Mouse (Mus musculus): ENCODE data around the gene Nt5c.
"Not testable (repeated sequence)": the region's sequence is repeated elsewhere in the genome, so short reads cannot be mapped to it uniquely, and the experiment has no call there.

Nt5c gene

DNA sequence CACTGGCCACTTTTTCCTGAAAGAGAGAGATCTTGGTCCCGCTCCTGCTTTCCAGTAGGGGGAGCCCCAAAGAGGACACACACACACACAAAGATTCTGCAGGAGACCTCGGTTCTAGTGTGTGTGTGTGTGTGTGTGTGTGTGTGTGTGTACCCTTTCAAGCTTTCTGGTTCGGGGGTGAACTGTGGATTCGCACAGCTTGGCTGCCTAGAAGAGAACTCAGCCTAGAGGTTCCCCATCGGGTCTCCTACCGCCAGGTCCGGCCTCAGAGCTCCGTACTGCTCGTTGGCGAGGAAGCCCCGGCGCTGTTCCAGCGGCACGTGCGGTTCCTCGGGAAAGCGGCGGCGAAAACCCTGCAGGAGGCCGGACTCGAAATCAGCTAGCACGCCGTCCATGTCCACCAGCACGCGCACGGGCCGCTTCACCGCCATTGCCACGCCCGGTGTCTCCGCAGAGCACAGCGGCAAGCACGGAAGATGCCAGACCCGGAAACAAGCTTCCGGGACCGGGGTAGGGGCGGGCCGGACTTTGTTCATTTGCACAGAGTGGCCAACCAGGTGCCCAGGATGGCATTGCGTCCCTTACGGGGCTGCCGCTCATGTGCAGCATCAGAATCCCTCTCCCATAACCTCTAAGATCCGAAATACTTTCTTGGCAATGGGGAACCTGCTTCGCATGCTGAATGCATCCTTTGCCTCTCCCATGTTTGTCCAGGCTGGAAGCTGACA is at the start of gene Nt5c:
Nt5c (minus strand) TSS at position 507 of the 728 bp plus-strand sequence.
- in situ Hi-C loops (cut with MboI; ENCODE audit: low pct_unique_long_range_greater_than_20kb in 1 of 2, low sequenced_read_pairs in 2 of 2, unreplicated experiment in 1 of 2) = no loop called here

DNA sequence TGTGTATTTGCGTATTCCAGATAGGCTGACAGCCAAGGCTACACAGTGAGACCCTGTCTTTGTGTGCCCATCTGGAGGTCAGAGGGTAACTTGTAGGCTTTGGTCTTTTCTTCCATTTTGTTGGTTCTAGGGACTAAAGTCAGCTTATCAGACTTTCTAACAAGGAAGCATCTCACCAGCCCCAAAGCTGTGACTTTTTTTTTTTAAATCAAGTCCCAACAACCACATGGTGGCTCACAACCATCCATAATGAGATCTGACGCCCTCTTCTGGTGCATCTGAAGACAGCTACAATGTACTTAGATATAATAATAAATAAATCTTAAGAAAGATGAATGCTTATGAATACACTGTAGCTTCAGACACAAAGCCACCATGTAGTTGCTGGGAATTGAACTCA is 46.4 kb upstream of the Nt5c start:
- in situ Hi-C loops (cut with MboI; ENCODE audit: low pct_unique_long_range_greater_than_20kb in 1 of 2, low sequenced_read_pairs in 2 of 2, unreplicated experiment in 1 of 2) = no loop called here

DNA sequence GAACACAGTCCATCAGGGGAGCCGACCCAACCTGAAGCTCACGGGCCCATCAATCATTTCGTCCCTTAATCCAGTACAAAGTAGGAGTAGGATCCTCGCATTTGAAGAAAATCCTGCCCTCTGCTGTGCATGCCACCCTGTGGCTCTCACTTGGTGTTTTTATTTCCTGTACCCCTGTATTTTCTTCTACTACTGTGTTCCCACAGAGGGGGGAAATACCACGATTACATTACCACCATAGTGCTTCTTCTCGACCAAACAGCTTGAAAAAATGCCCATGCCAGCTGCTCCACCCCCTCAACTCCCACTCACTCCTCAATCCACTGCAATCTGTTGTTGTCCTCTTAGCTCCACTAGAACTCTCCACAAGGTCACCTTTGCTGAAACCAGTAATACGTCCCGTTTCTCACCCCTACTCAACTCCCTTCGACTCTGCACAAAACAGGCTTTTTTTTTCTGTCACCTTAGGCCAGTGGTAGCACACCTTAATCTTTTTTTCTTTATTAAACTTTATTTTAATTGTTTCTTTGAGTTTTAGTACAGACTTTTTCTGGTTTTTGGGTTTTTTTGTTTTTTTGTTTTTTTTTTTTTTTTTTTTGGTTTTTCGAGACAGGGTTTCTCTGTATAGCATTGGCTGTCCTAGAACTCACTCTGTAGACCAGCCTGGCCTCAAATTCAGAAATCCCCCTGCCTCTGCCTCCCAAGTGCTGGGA is 45.4 kb upstream of the Nt5c start:
- in situ Hi-C loops (cut with MboI; ENCODE audit: low pct_unique_long_range_greater_than_20kb in 1 of 2, low sequenced_read_pairs in 2 of 2, unreplicated experiment in 1 of 2) = no loop called here

DNA sequence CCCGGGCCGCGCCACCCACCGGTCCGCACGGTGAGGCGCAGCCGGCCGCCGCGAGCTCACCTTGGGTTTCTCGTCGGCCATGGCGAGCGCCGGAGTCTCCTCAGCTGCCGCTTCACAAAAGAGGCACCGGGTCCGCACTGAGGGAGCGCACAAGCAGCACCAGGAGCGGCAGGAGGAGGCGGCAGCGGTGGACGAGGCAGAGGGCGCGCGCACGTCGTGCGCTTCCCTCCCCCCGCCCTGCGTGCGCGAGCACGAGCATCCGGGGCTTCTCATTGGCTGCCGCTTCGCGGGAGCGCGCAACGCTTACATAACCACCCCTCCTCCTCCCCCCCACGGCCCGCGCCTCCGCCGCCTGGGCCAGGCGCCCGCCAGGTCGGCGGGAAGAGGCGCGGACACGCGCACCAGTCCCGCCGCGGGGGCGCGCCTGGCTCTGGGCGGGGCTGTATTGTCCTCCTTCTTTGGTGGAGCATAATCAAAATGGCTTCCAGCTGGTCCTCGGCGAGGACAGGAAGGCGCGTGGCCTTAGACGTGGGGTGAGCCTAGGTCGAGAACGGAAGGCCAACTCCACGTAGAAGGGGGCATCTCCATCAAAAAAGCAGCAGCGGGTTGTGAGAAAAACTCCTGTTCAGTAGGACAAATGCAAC is 44.5 kb upstream of the Nt5c start, which contains the start of gene Sumo2:
Sumo2 (minus strand) TSS at position 239 of the 644 bp plus-strand sequence.
- in situ Hi-C loops (cut with MboI; ENCODE audit: low pct_unique_long_range_greater_than_20kb in 1 of 2, low sequenced_read_pairs in 2 of 2, unreplicated experiment in 1 of 2) = no loop called here

DNA sequence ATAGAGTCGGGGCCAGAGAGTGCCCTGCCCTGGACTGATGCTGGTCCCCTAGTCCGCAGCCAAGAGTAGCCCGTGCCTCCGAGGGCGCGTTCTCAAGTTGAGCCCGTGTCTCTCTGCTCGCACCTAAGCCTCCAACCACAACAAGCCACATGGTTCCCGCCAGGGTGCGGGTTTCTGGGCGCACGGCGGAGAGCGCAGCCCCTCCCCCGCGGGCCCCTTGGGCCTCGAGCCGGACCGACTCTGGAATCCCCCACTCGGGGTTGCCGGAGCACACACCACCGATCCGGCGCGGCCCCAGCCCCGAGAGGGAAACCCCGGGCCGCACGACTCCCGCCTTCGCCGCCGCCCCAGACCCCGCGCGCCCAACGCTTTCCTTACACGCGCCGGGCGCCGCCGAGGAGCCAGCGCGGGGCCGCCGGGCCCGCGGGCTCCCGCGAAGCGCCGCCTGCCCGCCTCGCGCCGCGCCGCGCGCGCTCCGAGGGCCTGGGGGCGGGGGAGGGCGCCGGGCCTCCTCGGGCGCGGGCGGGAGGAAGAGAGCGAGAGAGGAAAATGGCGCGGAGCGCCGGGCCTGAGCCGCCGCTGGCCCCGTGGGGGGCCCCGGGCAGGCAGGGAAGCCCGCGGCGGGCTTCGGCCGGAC is 43.9 kb upstream of the Nt5c start:
- in situ Hi-C loops (cut with MboI; ENCODE audit: low pct_unique_long_range_greater_than_20kb in 1 of 2, low sequenced_read_pairs in 2 of 2, unreplicated experiment in 1 of 2) = no loop called here

DNA sequence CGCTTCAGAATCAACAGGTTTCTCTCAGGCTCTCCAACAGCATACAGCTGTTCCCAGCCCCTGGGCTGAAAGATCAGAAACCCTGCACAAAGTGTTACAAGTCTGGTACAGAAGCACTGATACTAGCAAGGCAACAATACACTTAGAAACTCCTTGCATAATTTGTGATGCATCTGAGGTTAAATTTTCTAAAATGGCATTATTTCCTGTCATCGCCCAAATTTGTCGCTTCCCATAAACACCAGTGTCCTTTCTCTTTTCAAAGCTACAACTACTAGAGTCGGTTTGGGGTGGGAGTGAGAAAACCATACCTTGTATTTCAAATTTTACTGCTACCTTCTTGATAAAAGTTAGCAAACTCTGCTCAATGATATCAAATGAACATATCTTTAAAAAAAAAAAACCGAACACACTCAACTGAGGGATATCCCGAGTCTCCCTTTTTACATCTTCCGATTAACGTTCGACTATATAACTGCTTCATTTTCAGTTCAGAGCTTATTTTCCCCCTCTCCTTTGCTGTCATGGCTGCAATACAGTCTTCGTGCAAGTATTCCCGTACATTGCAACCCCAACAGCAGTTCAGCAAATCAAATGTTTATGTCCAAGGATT is 43.2 kb upstream of the Nt5c start:
- in situ Hi-C loops (cut with MboI; ENCODE audit: low pct_unique_long_range_greater_than_20kb in 1 of 2, low sequenced_read_pairs in 2 of 2, unreplicated experiment in 1 of 2) = no loop called here

DNA sequence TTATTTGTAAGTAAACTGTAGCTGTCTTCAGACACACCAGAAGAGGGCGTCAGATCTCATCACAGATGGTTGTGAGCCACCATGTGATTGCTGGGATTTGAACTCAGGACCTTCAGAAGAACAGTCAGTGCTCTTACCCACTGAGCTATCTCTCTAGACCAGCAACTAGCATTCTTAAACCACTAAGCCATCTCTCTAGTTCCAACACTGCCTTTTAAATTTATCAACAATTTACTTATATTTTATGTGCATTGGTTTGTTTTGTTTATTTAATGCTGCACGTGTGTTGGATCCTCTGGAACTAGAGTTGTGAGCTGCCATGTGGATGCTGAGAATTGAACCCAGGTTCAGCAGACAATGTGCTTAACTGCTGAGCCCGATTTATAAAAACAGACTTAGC is 34.8 kb upstream of the Nt5c start:
- in situ Hi-C loops (cut with MboI; ENCODE audit: low pct_unique_long_range_greater_than_20kb in 1 of 2, low sequenced_read_pairs in 2 of 2, unreplicated experiment in 1 of 2) = not testable (repeated sequence)

DNA sequence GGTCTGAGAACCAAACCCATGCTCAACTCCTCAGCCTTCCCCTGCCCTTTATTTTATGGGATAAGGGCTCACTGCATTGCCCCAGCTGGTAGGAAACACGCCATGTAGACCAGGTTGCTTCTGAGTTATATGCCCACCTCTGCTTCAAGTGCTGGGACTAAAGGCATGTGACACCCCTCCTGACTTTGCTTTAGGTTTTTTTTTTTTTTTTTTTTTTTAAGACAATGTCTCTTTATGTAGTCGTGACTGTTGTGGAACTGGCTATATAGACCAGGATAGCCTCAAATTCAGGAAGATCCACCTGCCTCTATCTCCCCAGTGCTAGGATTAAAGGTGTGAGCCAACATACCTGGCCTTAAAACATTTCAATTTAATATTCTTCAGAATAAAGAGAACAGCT is 31.0 kb upstream of the Nt5c start:
- in situ Hi-C loops (cut with MboI; ENCODE audit: low pct_unique_long_range_greater_than_20kb in 1 of 2, low sequenced_read_pairs in 2 of 2, unreplicated experiment in 1 of 2) = no loop called here

DNA sequence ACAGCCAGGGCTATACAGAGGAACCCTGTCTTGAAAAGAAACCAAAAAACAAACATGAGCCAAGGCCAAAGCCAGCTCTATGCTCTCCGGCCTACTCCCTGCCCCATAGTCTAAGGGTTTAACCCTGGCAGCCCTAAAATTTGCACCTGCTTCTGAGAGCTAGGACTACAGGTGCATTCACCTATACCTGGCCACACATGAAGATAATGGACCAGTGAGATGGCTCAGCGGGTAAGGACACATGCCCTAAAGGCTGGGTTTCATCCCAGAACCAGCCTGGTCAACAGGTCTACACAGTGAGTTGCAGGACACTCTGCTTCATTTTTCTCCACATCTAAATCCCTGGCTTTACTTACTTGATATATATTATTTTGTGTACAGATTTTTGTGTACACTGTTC is 30.6 kb upstream of the Nt5c start:
- in situ Hi-C loops (cut with MboI; ENCODE audit: low pct_unique_long_range_greater_than_20kb in 1 of 2, low sequenced_read_pairs in 2 of 2, unreplicated experiment in 1 of 2) = no loop called here

DNA sequence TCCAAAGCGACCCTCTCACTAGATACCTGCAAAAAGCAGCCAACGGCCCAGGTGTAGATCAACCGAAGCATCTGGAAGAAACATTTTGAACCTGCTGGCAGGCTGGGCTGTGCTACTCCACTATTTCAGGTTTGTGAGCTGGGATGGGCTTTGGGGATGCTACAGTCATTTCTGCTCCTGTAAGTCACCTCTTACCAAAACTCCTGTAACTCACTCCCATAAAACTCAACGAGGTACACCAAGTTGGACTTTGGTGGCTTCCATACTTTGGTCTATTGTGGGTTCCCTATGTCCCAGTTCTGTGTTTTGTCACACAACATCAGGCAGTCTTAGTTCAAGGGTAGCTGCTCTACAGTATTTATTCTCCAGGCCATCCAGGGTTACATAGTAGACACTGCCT is 29.4 kb upstream of the Nt5c start:
- in situ Hi-C loops (cut with MboI; ENCODE audit: low pct_unique_long_range_greater_than_20kb in 1 of 2, low sequenced_read_pairs in 2 of 2, unreplicated experiment in 1 of 2) = no loop called here

DNA sequence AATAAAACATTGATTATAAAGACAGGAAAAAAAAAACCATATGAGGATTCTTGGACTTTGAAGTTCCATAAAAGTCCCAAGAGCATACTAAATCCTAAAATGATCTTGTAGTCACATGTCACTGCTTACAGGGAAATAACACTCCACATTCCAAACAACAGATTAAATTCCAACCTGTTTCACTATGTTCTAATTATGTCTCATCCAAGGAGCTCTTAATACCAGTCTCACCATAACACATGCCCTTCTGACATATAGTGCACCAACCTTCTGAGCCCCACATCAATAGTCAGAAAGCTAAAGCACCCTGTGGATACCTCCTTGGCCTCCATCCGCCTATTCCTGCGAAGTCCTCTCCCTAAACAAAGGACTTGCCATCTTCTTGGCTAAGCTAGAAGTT is 28.6 kb upstream of the Nt5c start:
- in situ Hi-C loops (cut with MboI; ENCODE audit: low pct_unique_long_range_greater_than_20kb in 1 of 2, low sequenced_read_pairs in 2 of 2, unreplicated experiment in 1 of 2) = no loop called here

DNA sequence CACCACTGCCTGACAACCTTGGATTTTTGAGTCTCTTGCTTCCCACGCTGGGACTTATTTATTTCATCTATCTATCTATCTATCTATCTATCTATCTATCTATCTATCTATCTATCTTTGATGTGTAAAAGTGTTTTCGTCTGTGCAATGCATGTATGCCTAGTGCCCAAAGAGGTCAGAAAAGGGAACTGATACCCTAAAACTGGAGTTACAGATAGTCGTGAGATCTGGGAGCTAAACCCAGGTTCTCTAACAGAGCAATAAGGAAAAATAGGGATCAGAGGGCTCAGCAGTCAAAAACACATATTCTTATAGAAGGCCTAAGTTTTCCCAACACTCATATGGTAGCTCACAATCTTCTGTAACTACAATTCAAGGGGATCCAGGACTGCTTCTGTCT is 27.9 kb upstream of the Nt5c start:
- in situ Hi-C loops (cut with MboI; ENCODE audit: low pct_unique_long_range_greater_than_20kb in 1 of 2, low sequenced_read_pairs in 2 of 2, unreplicated experiment in 1 of 2) = no loop called here

DNA sequence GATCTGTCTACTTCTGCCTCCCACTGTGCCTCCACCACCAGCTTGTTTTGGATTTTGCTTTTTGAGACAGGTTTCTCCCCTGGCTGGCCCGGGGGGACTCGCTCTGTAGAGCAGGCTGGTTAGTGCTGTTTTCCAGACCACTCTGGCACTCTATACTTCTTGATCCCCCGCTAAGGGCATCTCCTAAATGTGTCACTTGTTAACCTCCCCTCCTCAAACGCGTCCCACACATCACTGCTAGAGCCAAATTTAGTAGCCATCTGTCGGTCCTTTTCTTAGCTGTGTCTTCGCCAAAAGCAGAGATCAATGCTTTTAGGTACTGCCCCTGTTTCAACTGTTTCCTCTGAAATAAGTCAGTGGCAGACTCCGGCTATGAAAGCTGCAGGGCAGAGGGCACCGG is 27.0 kb upstream of the Nt5c start:
- in situ Hi-C loops (cut with MboI; ENCODE audit: low pct_unique_long_range_greater_than_20kb in 1 of 2, low sequenced_read_pairs in 2 of 2, unreplicated experiment in 1 of 2) = no loop called here

DNA sequence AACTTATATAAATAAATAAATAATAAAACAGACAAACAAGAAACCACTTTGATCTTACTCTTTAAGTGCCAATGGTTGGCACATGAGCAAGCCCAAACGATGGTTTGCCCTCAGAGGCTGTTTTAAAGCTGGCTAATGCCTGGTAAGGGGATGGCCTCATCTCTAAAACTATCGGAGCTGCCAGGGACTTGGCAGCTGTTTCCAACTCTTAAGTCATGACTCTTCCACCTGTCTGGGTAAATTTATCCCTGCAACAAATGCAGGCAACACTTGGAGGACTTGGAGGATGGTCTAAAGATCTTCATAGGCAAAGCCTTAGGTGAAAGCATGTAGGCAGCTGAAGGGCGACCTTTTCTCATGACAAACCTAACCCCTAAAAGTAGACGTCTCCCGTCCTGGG is 25.3 kb upstream of the Nt5c start:
- in situ Hi-C loops (cut with MboI; ENCODE audit: low pct_unique_long_range_greater_than_20kb in 1 of 2, low sequenced_read_pairs in 2 of 2, unreplicated experiment in 1 of 2) = no loop called here

DNA sequence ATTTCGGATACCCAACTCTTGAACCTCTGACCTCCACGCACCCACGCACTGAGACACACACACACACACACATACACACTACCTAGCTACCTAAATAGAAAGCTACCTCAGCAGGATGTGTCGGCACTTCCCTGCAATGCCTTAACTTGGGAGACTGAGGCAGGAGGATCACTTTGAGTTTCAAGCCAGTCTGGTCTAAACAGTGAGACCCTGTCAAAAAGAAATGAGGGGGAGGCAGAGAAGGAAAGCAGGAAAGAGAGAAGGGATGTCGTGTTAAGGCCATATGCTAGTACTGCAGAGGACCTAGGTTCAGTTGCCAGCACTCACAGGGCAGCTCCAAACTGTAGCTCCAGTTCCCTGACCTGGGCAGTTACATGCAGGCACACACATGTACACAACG is 23.4 kb upstream of the Nt5c start:
- in situ Hi-C loops (cut with MboI; ENCODE audit: low pct_unique_long_range_greater_than_20kb in 1 of 2, low sequenced_read_pairs in 2 of 2, unreplicated experiment in 1 of 2) = no loop called here

DNA sequence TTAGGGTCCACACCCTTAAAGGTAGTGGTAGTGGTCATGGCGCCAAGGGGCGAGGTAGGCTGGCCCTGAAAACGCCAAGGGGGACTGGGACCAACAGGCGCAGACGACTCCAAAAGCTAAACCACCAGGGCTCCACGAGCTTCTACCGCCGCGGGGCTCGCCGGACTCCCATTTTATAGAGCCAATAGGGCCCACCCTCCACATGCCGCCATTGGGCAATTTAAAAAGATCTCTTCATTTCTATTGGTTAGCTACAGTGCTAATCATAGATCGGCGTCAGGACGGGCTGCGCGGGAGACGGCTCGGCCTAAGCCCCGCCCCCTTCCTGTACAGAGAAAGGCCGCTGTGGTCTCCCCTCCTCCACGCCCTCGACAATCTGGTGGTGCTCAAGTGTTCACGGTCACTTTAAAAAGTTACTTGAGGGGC is 22.6 kb upstream of the Nt5c start, which contains the start of gene Jpt1:
Jpt1 (minus strand) TSS at position 150 of the 426 bp plus-strand sequence.
- in situ Hi-C loops (cut with MboI; ENCODE audit: low pct_unique_long_range_greater_than_20kb in 1 of 2, low sequenced_read_pairs in 2 of 2, unreplicated experiment in 1 of 2) = no loop called here

DNA sequence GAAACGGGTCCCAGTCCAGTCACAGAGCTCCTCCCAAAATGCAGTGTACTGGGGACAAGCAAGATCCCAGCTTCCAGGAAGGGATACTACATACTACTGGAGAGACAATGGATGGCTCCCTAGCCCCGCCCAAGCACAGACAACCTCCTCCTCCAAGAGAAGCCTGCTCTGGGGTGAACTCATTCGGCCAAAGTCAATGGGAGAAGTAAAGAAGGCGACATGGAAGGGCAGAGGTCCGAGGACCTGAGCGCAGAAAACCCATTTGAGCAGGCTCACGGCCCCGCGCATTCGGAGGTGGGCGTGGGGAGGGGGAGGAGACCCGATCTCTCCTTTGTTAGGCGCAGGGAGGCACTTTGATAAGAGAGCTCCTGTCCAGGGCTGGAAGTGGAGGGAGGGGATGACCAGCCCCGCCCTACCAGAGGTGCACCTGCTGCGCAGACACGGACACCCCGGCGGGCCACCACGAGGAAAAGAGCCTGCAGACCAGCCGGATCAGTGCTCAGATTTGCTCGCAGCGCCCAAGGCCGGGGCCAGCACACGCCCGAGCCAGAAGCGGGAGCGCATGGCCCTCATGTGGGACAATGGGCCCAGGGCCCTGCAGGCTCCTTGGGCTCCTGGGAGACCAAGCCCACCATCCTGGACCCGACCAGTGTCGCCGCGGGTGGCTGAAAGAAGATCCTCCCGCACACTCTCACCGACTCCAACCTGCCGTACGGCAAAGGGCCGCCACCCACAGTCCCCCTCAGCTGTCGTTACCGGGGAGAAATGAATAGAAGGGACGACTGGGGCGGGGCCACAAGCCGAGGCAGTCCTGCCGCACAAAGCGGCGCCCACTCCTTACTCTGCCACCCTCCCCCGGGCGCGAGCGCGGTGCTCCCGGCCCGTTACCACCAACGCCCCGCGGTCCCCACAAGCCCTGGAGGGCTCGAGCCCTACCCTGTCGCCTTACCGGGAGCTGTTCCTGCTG is 21.9 kb upstream of the Nt5c start:
- in situ Hi-C loops (cut with MboI; ENCODE audit: low pct_unique_long_range_greater_than_20kb in 1 of 2, low sequenced_read_pairs in 2 of 2, unreplicated experiment in 1 of 2) = no loop called here
